Mouse (Mus musculus): Measurements from ENCODE around the gene Qser1. TPM values are rescaled to one million over a fixed set of nuclear protein-coding genes. Genes with fewer than 3 reads are reported as not detected.
"Not testable (repeated sequence)": the region's sequence is repeated elsewhere in the genome, so short reads cannot be mapped to it uniquely, and the experiment has no call there.

The Qser1 gene
- polyA plus RNA-seq, 1 experiment from 2014 or later = 9.6 TPM

- Histone ChIP-seq H3K4me2 (peak within 1 kb of the TSS; percentile 99), H3K9ac (peak within 1 kb of the TSS; percentile 76), H3K27ac (ENCODE audit: poor library complexity, severe bottlenecking) (no peak within 1 kb of the TSS), H3K36me3 (no peaks in the 10 kb centered on the region), H3K4me1 (replicated peaks) (peaks cover 11% of the 10 kb centered on the region; the same call in 1 of the 2 replicates), H3K9me3 (replicated peaks) (no peaks in the 10 kb centered on the region), H3K27me3 (replicated peaks) (0 out of 2 replicates have a peak, but pooled peaks cover 6% of the 10 kb centered on the region), H3K4me3 (peak within 1 kb of the TSS; percentile 61)
- peak; percentile 57 for ATAC-seq (ENCODE audit: insufficient number of reproducible peaks, low FRiP score)
- WGBS = under 1% methylated on average over 62 of the region's 62 CpGs
Observed at GRCm38 (mm10) chr2:104849276-104849990, 32.9 kb upstream of the Qser1 start, which contains the start of gene Prrg4. TSS of gene Prrg4 (minus strand) at chr2:104849876.

- H3K9ac ChIP-seq = peak overlapping the region; percentile 76; the same call in 1 of the 2 replicates
- ATAC-seq (ENCODE audit: insufficient number of reproducible peaks, low FRiP score) = no peak
- H3K27ac ChIP-seq (ENCODE audit: poor library complexity, severe bottlenecking) = no peak overlapping the region
- peak overlapping the region; percentile 99 for H3K4me2 ChIP-seq
- 0 out of 2 replicates have a peak, but pooled peaks cover 6% of the 10 kb centered on the region for H3K27me3 ChIP-seq (replicated peaks)
- H3K9me3 ChIP-seq (replicated peaks) = no peaks in the 10 kb centered on the region
- peak overlapping the region; percentile 61 for H3K4me3 ChIP-seq
- H3K4me1 ChIP-seq (replicated peaks) = peaks cover 11% of the 10 kb centered on the region; the same call in 1 of the 2 replicates
- WGBS = 30% methylated on average over 16 of the region's 16 CpGs
- H3K36me3 ChIP-seq = no peaks in the 10 kb centered on the region
Observed at GRCm38 (mm10) chr2:104848235-104849161, 31.9 kb upstream of the Qser1 start.

DNA sequence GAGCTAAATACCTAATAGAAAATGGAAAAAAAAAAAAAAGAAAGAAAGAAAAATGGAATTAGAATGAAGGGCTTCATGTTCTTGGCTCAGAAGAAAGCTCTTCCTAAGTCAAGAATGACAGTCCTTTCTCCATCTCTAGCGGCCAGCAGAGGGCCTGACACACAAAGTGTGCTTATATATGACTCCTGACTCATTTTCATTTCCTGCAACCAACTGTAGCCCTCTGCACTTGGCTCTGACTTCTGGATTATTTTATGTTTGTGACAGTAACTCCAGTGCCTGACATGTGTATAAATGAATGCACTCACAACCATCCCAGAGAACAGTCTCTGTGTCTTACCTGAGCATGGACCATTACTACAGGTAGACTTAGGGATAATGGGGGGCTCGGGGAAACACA, 31.1 kb upstream of the Qser1 start:
- Histone ChIP-seq H3K9ac (no peak overlapping the region), H3K36me3 (no peaks in the 10 kb centered on the region), H3K27me3 (replicated peaks) (0 out of 2 replicates have a peak, but pooled peaks cover 6% of the 10 kb centered on the region), H3K4me1 (replicated peaks) (peaks cover 11% of the 10 kb centered on the region; the same call in 1 of the 2 replicates), H3K4me2 (no peak overlapping the region), H3K4me3 (no peak overlapping the region), H3K9me3 (replicated peaks) (no peaks in the 10 kb centered on the region), H3K27ac (ENCODE audit: poor library complexity, severe bottlenecking) (no peak overlapping the region)
- WGBS = 46% methylated on average over 2 of the region's 2 CpGs
- ATAC-seq (ENCODE audit: insufficient number of reproducible peaks, low FRiP score) = no peak

GRCm38 (mm10) chr2:104846638-104847414, 30.3 kb upstream of the Qser1 start:
- H3K9me3 ChIP-seq (replicated peaks) = no peaks in the 10 kb centered on the region
- 0 out of 2 replicates have a peak, but pooled peaks cover 6% of the 10 kb centered on the region for H3K27me3 ChIP-seq (replicated peaks)
- no peak overlapping the region for H3K4me3 ChIP-seq
- H3K36me3 ChIP-seq = no peaks in the 10 kb centered on the region
- no peak overlapping the region for H3K27ac ChIP-seq (ENCODE audit: poor library complexity, severe bottlenecking)
- 37% methylated on average over 4 of the region's 4 CpGs for WGBS
- no peak overlapping the region for H3K4me2 ChIP-seq
- H3K9ac ChIP-seq = no peak overlapping the region
- peaks cover 11% of the 10 kb centered on the region; the same call in 1 of the 2 replicates for H3K4me1 ChIP-seq (replicated peaks)
- no peak; the same call in 1 of the 2 replicates for ATAC-seq (ENCODE audit: insufficient number of reproducible peaks, low FRiP score)

- no peak overlapping the region for H3K4me3 ChIP-seq
- no peaks in the 10 kb centered on the region for H3K27me3 ChIP-seq (replicated peaks)
- H3K4me1 ChIP-seq (replicated peaks) = peaks cover 4% of the 10 kb centered on the region; the same call in 1 of the 2 replicates
- no peak overlapping the region for H3K4me2 ChIP-seq
- no peak for ATAC-seq (ENCODE audit: insufficient number of reproducible peaks, low FRiP score)
- no peak overlapping the region for H3K27ac ChIP-seq (ENCODE audit: poor library complexity, severe bottlenecking)
- 0 out of 2 replicates have a peak, but pooled peaks cover 3% of the 10 kb centered on the region for H3K9me3 ChIP-seq (replicated peaks)
- 0 out of 2 replicates have a peak, but pooled peaks cover 3% of the 10 kb centered on the region for H3K36me3 ChIP-seq
- no peak overlapping the region for H3K9ac ChIP-seq
Observed at GRCm38 (mm10) chr2:104842559-104842958, 26.0 kb upstream of the Qser1 start.

- no peaks in the 10 kb centered on the region for H3K27me3 ChIP-seq (replicated peaks)
- H3K36me3 ChIP-seq = 0 out of 2 replicates have a peak, but pooled peaks cover 3% of the 10 kb centered on the region
- H3K4me2 ChIP-seq = no peak overlapping the region
- no peak overlapping the region for H3K4me3 ChIP-seq
- 76% methylated on average over 7 of the region's 7 CpGs for WGBS
- H3K27ac ChIP-seq (ENCODE audit: poor library complexity, severe bottlenecking) = no peak overlapping the region
- no peak for ATAC-seq (ENCODE audit: insufficient number of reproducible peaks, low FRiP score)
- H3K9ac ChIP-seq = no peak overlapping the region
- H3K9me3 ChIP-seq (replicated peaks) = 0 out of 2 replicates have a peak, but pooled peaks cover 3% of the 10 kb centered on the region
- H3K4me1 ChIP-seq (replicated peaks) = no peaks in the 10 kb centered on the region
Observed at GRCm38 (mm10) chr2:104841736-104842135, 25.2 kb upstream of the Qser1 start.

- H3K36me3 ChIP-seq = 0 out of 2 replicates have a peak, but pooled peaks cover 3% of the 10 kb centered on the region
Observed at GRCm38 (mm10) chr2:104840974-104841373, 24.4 kb upstream of the Qser1 start.

GRCm38 (mm10) chr2:104832486-104832885, 15.9 kb upstream of the Qser1 start:
- H3K27me3 ChIP-seq (replicated peaks) = no peaks in the 10 kb centered on the region
- no peak overlapping the region for H3K4me3 ChIP-seq
- no peaks in the 10 kb centered on the region for H3K9me3 ChIP-seq (replicated peaks)
- ATAC-seq (ENCODE audit: insufficient number of reproducible peaks, low FRiP score) = no peak
- no peak overlapping the region for H3K9ac ChIP-seq
- no peaks in the 10 kb centered on the region for H3K36me3 ChIP-seq
- H3K4me2 ChIP-seq = no peak overlapping the region
- H3K4me1 ChIP-seq (replicated peaks) = no peaks in the 10 kb centered on the region
- H3K27ac ChIP-seq (ENCODE audit: poor library complexity, severe bottlenecking) = no peak overlapping the region
- WGBS = 62% methylated on average over 2 of the region's 2 CpGs

More at GRCm38 (mm10) chr2:104840974-104841373, 24.4 kb upstream of the Qser1 start:
- ATAC-seq (ENCODE audit: insufficient number of reproducible peaks, low FRiP score) = no peak
- Histone ChIP-seq H3K4me2 (no peak overlapping the region), H3K4me1 (replicated peaks) (no peaks in the 10 kb centered on the region), H3K27me3 (replicated peaks) (no peaks in the 10 kb centered on the region), H3K9me3 (replicated peaks) (0 out of 2 replicates have a peak, but pooled peaks cover 3% of the 10 kb centered on the region), H3K4me3 (no peak overlapping the region), H3K27ac (ENCODE audit: poor library complexity, severe bottlenecking) (no peak overlapping the region), H3K9ac (no peak overlapping the region)

DNA sequence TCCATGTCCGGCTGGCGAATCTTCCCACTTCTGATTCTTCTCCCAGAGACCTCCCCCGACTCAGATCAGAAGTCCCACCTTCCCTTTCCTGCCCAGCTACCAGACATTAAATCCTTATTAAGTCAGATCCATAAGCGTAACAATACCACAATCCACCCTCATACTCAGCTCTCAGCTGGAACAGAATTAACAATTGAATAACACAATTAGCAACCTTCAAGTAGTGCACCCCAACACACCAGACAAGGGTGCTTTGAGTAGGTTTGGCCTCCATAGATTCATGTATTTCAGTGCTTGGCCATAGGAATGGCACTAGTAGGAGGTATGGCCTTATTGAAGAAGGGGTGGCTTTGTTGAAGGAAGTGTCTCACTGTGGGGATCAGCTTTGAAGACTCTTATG, 9.6 kb upstream of the Qser1 start:
- H3K27ac ChIP-seq (ENCODE audit: poor library complexity, severe bottlenecking) = no peak overlapping the region
- no peak overlapping the region for H3K9ac ChIP-seq
- no peaks in the 10 kb centered on the region for H3K4me1 ChIP-seq (replicated peaks)
- 80% methylated on average over 4 of the region's 4 CpGs for WGBS
- H3K4me3 ChIP-seq = no peak overlapping the region
- no peak overlapping the region for H3K4me2 ChIP-seq
- no peaks in the 10 kb centered on the region for H3K36me3 ChIP-seq
- no peaks in the 10 kb centered on the region for H3K27me3 ChIP-seq (replicated peaks)
- no peak for ATAC-seq (ENCODE audit: insufficient number of reproducible peaks, low FRiP score)
- no peaks in the 10 kb centered on the region for H3K9me3 ChIP-seq (replicated peaks)

- H3K4me3 ChIP-seq; ATAC-seq (ENCODE audit: insufficient number of reproducible peaks, low FRiP score); H3K36me3 ChIP-seq; H3K27me3 ChIP-seq (replicated peaks); H3K9me3 ChIP-seq (replicated peaks); H3K9ac ChIP-seq; H3K4me2 ChIP-seq; H3K27ac ChIP-seq (ENCODE audit: poor library complexity, severe bottlenecking); H3K4me1 ChIP-seq (replicated peaks): not testable (repeated sequence)
- WGBS = 90% methylated on average over 3 of the region's 3 CpGs
Observed at GRCm38 (mm10) chr2:104818763-104819162, 2.2 kb upstream of the Qser1 start.
